Mouse (Mus musculus) liver, embryonic 16.5 days (tissue): ENCODE measurements around the gene Camkv. TPM values are rescaled to one million over a fixed set of nuclear protein-coding genes. Genes with fewer than 3 reads are reported as not detected.

Source experiments
- ATAC-seq: fragments of 200-750 bp; cut with Nextera tagmentation; 2 replicates; pipeline ENCODE4 v1.8.0; 2017; ENCODE audit warnings: low read depth, mild to moderate bottlenecking, moderate number of reproducible peaks, moderate library complexity
- H3K27ac ChIP-seq: fragments of 300-500 bp; sonication (generic); 2 replicates; pipeline ENCODE4 v1.5.1; 2014; ENCODE audit warnings: mild to moderate bottlenecking, low read length
- H3K27me3 ChIP-seq: fragments of 300-500 bp; sonication (generic); 2 replicates; pipeline ENCODE4 v1.6.1; 2014; ENCODE audit warnings: low read depth, low read length, mixed read lengths; ENCODE audit not compliant: control insufficient read depth, insufficient read depth
- H3K36me3 ChIP-seq: fragments of 300-500 bp; sonication (generic); 2 replicates; pipeline ENCODE4 v1.6.1; 2014; ENCODE audit warnings: mild to moderate bottlenecking; ENCODE audit not compliant: control insufficient read depth, insufficient read depth
- H3K4me1 ChIP-seq: fragments of 300-500 bp; sonication (generic); 2 replicates; pipeline ENCODE4 v1.6.1; 2014; ENCODE audit warnings: low read depth, low read length, mixed read lengths; ENCODE audit not compliant: control insufficient read depth
- H3K4me2 ChIP-seq: fragments of 300-500 bp; sonication (generic); 2 replicates; pipeline ENCODE4 v1.6.1; 2014; ENCODE audit warnings: low read depth, low read length, mixed read lengths
- H3K4me3 ChIP-seq: fragments of 300-500 bp; sonication (generic); 2 replicates; pipeline ENCODE4 v1.5.1; 2014; ENCODE audit warnings: low read depth, mild to moderate bottlenecking, low read length
- H3K9ac ChIP-seq: fragments of 300-500 bp; sonication (generic); 2 replicates; pipeline ENCODE4 v1.6.1; 2014; ENCODE audit warnings: low read depth, low read length
- H3K9me3 ChIP-seq: fragments of 300-500 bp; sonication (generic); replicated peaks from 2 replicates; pipeline ENCODE4 v1.6.1; 2016; ENCODE audit warnings: low read length; ENCODE audit not compliant: control insufficient read depth
- WGBS: fragments of 180-500 bp; shearing (Covaris S2); extraction: QIAGEN DNeasy Blood & Tissue Kit; methylation state at CpG from one replicate; pipeline ENCODE4 v1.1.7; 2014; ENCODE audit not compliant: insufficient replicate concordance; 5-methylcytosine and 5-hydroxymethylcytosine counted together
- polyA plus RNA-seq: library from polyadenylated mRNA; unstranded; fragments of >200 nt; fragmentation: Nextera tagmentation; extraction: Ambion mirVana; gene quantifications from 2 replicates; pipeline ENCODE4 v1.2.1, GENCODE M21; 2015

Gene Camkv
- polyA plus RNA-seq, 1 experiment from 2014 or later = 0.11 TPM

DNA sequence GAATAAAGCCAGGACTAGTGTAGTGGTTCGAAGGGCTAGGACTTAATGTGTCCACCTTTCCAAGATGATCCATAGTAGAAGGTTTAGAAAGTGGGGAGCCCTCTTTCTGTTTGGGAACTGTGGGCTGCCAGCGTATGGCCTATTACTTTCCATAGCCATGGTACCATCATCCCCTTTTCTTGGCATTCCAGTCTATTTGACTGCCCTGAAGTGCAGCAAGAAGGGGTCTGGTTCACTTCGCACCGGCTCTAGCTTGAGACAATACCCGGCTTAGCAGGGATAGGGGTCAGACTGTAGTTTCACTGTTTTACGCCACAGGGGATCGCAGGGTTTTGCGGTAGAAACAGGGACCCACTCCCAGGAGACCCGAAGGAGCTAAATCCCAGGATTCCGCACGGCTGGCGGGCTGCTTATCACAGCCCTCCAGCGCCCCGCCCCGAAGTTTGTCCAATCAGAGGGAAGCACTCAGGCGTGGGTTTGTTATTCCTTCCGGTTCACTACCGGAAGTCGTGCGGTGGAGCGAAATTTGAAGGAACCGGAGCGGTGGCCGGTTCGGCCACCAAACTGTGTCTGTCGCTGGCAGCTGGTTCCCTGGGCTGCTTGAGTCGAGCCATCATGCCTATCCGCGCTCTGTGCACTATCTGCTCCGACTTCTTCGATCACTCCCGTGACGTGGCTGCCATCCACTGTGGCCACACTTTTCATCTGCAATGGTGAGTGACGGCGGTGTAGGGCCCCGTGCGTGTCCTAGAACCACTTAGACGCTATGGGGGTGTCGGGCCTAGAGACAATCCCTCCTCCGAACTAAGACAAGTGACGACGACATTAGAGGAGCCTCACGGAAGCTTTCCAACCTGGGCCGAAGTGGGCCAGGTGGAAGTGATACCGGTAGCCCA lies 15.2 kb downstream of the Camkv start:
- peak overlapping the region; percentile 70 for H3K9ac ChIP-seq
- WGBS = 13% methylated on average over 45 of the region's 45 CpGs
- peak; percentile 94 for ATAC-seq

GRCm38 (mm10) chr9:107955613-107956289 lies 20.3 kb downstream of the Camkv start:
- H3K4me2 ChIP-seq = no peak overlapping the region
- H3K4me3 ChIP-seq = no peak overlapping the region
- H3K36me3 ChIP-seq = peaks cover 29% of the 10 kb centered on the region
- H3K9me3 ChIP-seq = no peaks in the 10 kb centered on the region
- H3K27ac ChIP-seq = no peak overlapping the region
- ATAC-seq = no peak
- peaks cover 16% of the 10 kb centered on the region for H3K4me1 ChIP-seq
- 82% methylated on average over 6 of the region's 6 CpGs for WGBS
- no peaks in the 10 kb centered on the region for H3K27me3 ChIP-seq
- no peak overlapping the region for H3K9ac ChIP-seq

More for the DNA sequence above, 15.2 kb downstream of the Camkv start:
- Histone ChIP-seq H3K27ac (peak overlapping the region; percentile 59), H3K36me3 (no peaks in the 10 kb centered on the region), H3K4me2 (peak overlapping the region; percentile 69), H3K4me1 (peaks cover 24% of the 10 kb centered on the region), H3K9me3 (no peaks in the 10 kb centered on the region), H3K27me3 (no peaks in the 10 kb centered on the region), H3K4me3 (peak overlapping the region; percentile 78)

GRCm38 (mm10) chr9:107957141-107957540 lies 21.7 kb downstream of the Camkv start:
- H3K27ac ChIP-seq = no peak overlapping the region

GRCm38 (mm10) chr9:107959896-107960295 lies 24.4 kb downstream of the Camkv start:
- Histone ChIP-seq H3K9me3 (no peaks in the 10 kb centered on the region), H3K9ac (no peak overlapping the region), H3K36me3 (peaks cover 43% of the 10 kb centered on the region), H3K27ac (no peak overlapping the region), H3K4me1 (peaks cover 5% of the 10 kb centered on the region), H3K27me3 (no peaks in the 10 kb centered on the region), H3K4me2 (no peak overlapping the region), H3K4me3 (no peak overlapping the region)
- ATAC-seq = no peak
- 79% methylated on average over 6 of the region's 6 CpGs for WGBS

More at GRCm38 (mm10) chr9:107957141-107957540, 21.7 kb downstream of the Camkv start:
- Histone ChIP-seq H3K36me3 (peaks cover 37% of the 10 kb centered on the region), H3K9me3 (no peaks in the 10 kb centered on the region), H3K9ac (no peak overlapping the region), H3K27me3 (no peaks in the 10 kb centered on the region), H3K4me1 (peaks cover 8% of the 10 kb centered on the region), H3K4me3 (no peak overlapping the region), H3K4me2 (no peak overlapping the region)
- ATAC-seq = no peak
- 66% methylated on average over 6 of the region's 6 CpGs for WGBS

- 59% methylated on average over 4 of the region's 4 CpGs for WGBS
- peaks cover 43% of the 10 kb centered on the region for H3K36me3 ChIP-seq
- H3K9me3 ChIP-seq = no peaks in the 10 kb centered on the region
- peaks cover 5% of the 10 kb centered on the region for H3K4me1 ChIP-seq
- H3K9ac ChIP-seq = no peak overlapping the region
- no peak overlapping the region for H3K27ac ChIP-seq
- no peak for ATAC-seq
- H3K4me2 ChIP-seq = no peak overlapping the region
- no peak overlapping the region for H3K4me3 ChIP-seq
- no peaks in the 10 kb centered on the region for H3K27me3 ChIP-seq
These were observed 25.5 kb downstream of the Camkv start for GRCm38 (mm10) chr9:107960928-107961327.

DNA sequence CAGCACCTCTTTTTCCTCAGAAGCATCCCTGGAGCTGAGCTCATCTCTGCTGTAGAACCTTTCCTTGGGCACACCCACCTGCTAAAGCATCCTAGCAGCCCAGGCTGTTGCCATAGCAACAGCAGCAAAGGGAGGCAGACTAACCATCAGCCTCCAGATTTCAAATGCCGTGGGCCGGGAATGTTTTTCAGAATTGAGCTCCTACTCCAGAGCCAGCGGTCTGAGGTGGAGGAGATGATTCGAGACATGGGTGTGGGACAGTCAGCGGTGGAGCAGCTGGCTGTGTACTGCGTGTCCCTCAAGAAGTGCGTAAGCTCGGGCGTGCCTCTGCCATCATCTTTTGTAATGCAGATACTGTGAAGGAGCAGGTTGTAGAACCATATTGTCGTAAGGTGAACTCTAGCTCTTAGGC lies 25.9 kb downstream of the Camkv start:
- Histone ChIP-seq H3K27me3 (no peaks in the 10 kb centered on the region), H3K9me3 (no peaks in the 10 kb centered on the region), H3K4me2 (no peak overlapping the region), H3K27ac (no peak overlapping the region), H3K9ac (no peak overlapping the region), H3K4me1 (peaks cover 5% of the 10 kb centered on the region), H3K36me3 (peaks cover 43% of the 10 kb centered on the region), H3K4me3 (no peak overlapping the region)
- ATAC-seq = no peak
- 84% methylated on average over 10 of the region's 10 CpGs for WGBS

DNA sequence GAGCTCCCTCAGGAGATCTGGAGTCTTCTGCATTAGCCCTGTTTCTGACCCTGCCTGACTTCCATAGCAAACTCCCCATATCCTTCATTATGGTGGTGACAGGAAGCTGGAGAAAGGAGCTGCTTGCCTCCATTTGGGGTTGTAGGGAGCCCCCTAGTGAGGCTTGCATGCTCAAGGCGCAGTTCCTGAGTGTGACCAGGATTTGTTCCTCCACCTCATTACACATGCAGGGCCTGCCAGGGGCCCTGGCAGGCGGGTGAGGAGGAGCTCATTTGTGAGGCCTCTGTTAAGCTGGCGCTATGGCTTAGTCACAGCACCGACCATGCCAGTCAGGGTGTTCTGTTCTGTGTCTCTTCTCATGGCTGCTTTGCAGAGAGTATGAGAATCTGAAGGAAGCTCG lies 26.4 kb downstream of the Camkv start:
- no peak for ATAC-seq
- Histone ChIP-seq H3K4me3 (no peak overlapping the region), H3K4me1 (peaks cover 5% of the 10 kb centered on the region), H3K9ac (no peak overlapping the region), H3K4me2 (no peak overlapping the region), H3K36me3 (peaks cover 40% of the 10 kb centered on the region), H3K9me3 (no peaks in the 10 kb centered on the region), H3K27ac (no peak overlapping the region), H3K27me3 (no peaks in the 10 kb centered on the region)
- 58% methylated on average over 5 of the region's 5 CpGs for WGBS

- no peak overlapping the region for H3K27ac ChIP-seq
- no peak overlapping the region for H3K4me3 ChIP-seq
- H3K4me2 ChIP-seq = no peak overlapping the region
- H3K4me1 ChIP-seq = peaks cover 5% of the 10 kb centered on the region
- ATAC-seq = no peak
- 89% methylated on average over 9 of the region's 9 CpGs for WGBS
- no peaks in the 10 kb centered on the region for H3K27me3 ChIP-seq
- no peaks in the 10 kb centered on the region for H3K9me3 ChIP-seq
- no peak overlapping the region for H3K9ac ChIP-seq
- H3K36me3 ChIP-seq = peaks cover 32% of the 10 kb centered on the region
These were observed 27.4 kb downstream of the Camkv start for GRCm38 (mm10) chr9:107962916-107963315.

GRCm38 (mm10) chr9:107963700-107964099 lies 28.2 kb downstream of the Camkv start:
- Histone ChIP-seq H3K4me1 (peaks cover 5% of the 10 kb centered on the region), H3K4me3 (no peak overlapping the region), H3K36me3 (peaks cover 32% of the 10 kb centered on the region), H3K27ac (peak overlapping the region; percentile 48; the same call in 1 of the 2 replicates), H3K4me2 (no peak overlapping the region), H3K9ac (no peak overlapping the region), H3K27me3 (no peaks in the 10 kb centered on the region), H3K9me3 (no peaks in the 10 kb centered on the region)
- ATAC-seq = peak; percentile 75
- 7% methylated on average over 5 of the region's 5 CpGs for WGBS
